Mouse (Mus musculus): ENCODE data around the gene Dab1.

GRCm38 (mm10) chr4:104604298-104604697 lies 985.1 kb downstream of the Dab1 start:
- TF ChIP-seq POLR2A (IDR thresholded peaks at IDR 0.05; ENCODE audit: extremely low read depth, insufficient read depth, low read length) (no peak), CTCF (IDR thresholded peaks at IDR 0.05; ENCODE audit: low read depth, low read length) (no peak)
